Mouse (Mus musculus): ENCODE results near the gene Hsf2bp. TPM values are rescaled to one million over a fixed set of nuclear protein-coding genes. Genes with fewer than 3 reads are reported as not detected.

Gene Hsf2bp
- total and polyA plus RNA-seq, 3 experiments: 0.04 to 0.15 TPM; not detected in 1

DNA sequence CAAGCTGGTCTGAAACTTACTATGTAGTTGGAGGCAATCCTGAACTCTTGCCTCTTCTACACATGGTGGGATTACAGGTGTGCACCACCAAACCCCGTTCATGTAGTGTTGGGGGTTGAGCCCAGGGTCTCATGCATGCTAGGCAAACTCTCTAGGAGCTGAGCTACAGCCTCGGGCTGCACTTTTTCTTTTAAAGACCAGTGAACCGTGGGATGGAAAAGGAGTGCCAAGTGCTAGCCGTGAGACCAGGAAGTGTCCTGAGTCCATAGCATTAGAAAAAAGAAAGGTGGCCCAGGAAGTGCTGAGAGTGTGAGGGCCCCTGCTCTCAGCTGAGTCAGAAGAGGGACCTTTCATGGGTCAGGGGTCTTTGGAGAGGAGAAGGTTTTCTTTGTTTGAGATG, 111.9 kb downstream of the Hsf2bp start:
- H3K36me3 ChIP-seq (ENCODE audit: control insufficient read depth in 1 of 2, insufficient read depth in 2 of 2, low read length in 2 of 2): no peaks in the 10 kb centered on the region
- H3K27ac ChIP-seq (ENCODE audit: control insufficient read depth, low read depth, low read length): no peak overlapping the region
- DNase-seq (ENCODE audit: low read depth, low spot score): no peak
- no peak overlapping the region for H3K9ac ChIP-seq (ENCODE audit: control insufficient read depth, low read depth, low read length, poor library complexity, severe bottlenecking)
- peaks cover 0 to 1% of the 10 kb centered on the region in 2 experiments; a peak in 2 of 4 replicates for H3K27me3 ChIP-seq (ENCODE audit: control insufficient read depth in 1 of 2, insufficient read depth in 2 of 2, low read length in 2 of 2)
- H3K9me3 ChIP-seq (replicated peaks; ENCODE audit: insufficient read depth, low read length): no peaks in the 10 kb centered on the region
- H3K79me2 ChIP-seq (ENCODE audit: control insufficient read depth, insufficient read depth, low read length, poor library complexity): no peaks in the 10 kb centered on the region
- no peak overlapping the region for H3K4me3 ChIP-seq (ENCODE audit: control insufficient read depth in 1 of 2, insufficient read depth in 1 of 2, low read depth in 2 of 2, low read length in 2 of 2)
- TF ChIP-seq MYB (IDR thresholded peaks at IDR 0.05; ENCODE audit: low read depth, low read length) (no peak), POLR2A (IDR thresholded peaks at IDR 0.05; ENCODE audit: control insufficient read depth in 1 of 2, insufficient read depth in 1 of 2, low read depth in 1 of 2, low read length in 2 of 2, poor library complexity in 1 of 2) (no peak), MEF2A (IDR thresholded peaks at IDR 0.05; ENCODE audit: extremely low read depth, insufficient replicate concordance, low read depth, low read length, poor library complexity, severe bottlenecking) (no peak), CHD1 (IDR thresholded peaks at IDR 0.05; ENCODE audit: low read depth, low read length) (no peak), GABPA (IDR thresholded peaks at IDR 0.05; ENCODE audit: low read depth, low read length) (no peak), EP300 (IDR thresholded peaks at IDR 0.05; ENCODE audit: low read depth in 1 of 2, low read length in 2 of 2) (no peak), ZKSCAN1 (IDR thresholded peaks at IDR 0.05; ENCODE audit: low read depth, low read length) (no peak), TAL1 (IDR thresholded peaks at IDR 0.05; ENCODE audit: low read length) (no peak), NRF1 (IDR thresholded peaks at IDR 0.05; ENCODE audit: insufficient read depth, low read depth, low read length, poor library complexity, severe bottlenecking) (no peak), ZC3H11A (IDR thresholded peaks at IDR 0.05; ENCODE audit: low read depth, low read length) (no peak), USF2 (IDR thresholded peaks at IDR 0.05; ENCODE audit: borderline replicate concordance in 1 of 2, insufficient read depth in 1 of 2, low read depth in 1 of 2, low read length in 2 of 2) (no peak), SIN3A (IDR thresholded peaks at IDR 0.05; ENCODE audit: low read length) (no peak)
- no peaks in the 10 kb centered on the region for H3K4me1 ChIP-seq (ENCODE audit: control insufficient read depth in 1 of 2, insufficient read depth in 2 of 2, low read length in 2 of 2)

GRCm38 (mm10) chr17:31923310-31923970, 112.7 kb downstream of the Hsf2bp start:
- Histone ChIP-seq H3K4me3 (ENCODE audit: control insufficient read depth in 1 of 2, insufficient read depth in 1 of 2, low read depth in 2 of 2, low read length in 2 of 2) (no peak overlapping the region), H3K36me3 (ENCODE audit: control insufficient read depth in 1 of 2, insufficient read depth in 2 of 2, low read length in 2 of 2) (no peaks in the 10 kb centered on the region), H3K27ac (ENCODE audit: control insufficient read depth, low read depth, low read length) (no peak overlapping the region), H3K79me2 (ENCODE audit: control insufficient read depth, insufficient read depth, low read length, poor library complexity) (no peaks in the 10 kb centered on the region), H3K9ac (ENCODE audit: control insufficient read depth, low read depth, low read length, poor library complexity, severe bottlenecking) (no peak overlapping the region), H3K27me3 (ENCODE audit: control insufficient read depth in 1 of 2, insufficient read depth in 2 of 2, low read length in 2 of 2) (peaks cover 0 to 1% of the 10 kb centered on the region in 2 experiments; a peak in 2 of 4 replicates), H3K4me1 (ENCODE audit: control insufficient read depth in 1 of 2, insufficient read depth in 2 of 2, low read length in 2 of 2) (no peaks in the 10 kb centered on the region), H3K9me3 (replicated peaks; ENCODE audit: insufficient read depth, low read length) (no peaks in the 10 kb centered on the region)
- TF ChIP-seq POLR2AphosphoS2 (IDR thresholded peaks at IDR 0.05; ENCODE audit: low read length) (no peak), ZKSCAN1 (IDR thresholded peaks at IDR 0.05; ENCODE audit: low read depth, low read length) (no peak), JUND (IDR thresholded peaks at IDR 0.05; ENCODE audit: low read depth, low read length) (no peak), EP300 (IDR thresholded peaks at IDR 0.05; ENCODE audit: low read depth in 1 of 2, low read length in 2 of 2) (no peak), MAFK (IDR thresholded peaks at IDR 0.05; ENCODE audit: borderline replicate concordance, low read depth, low read length) (no peak), MAX (IDR thresholded peaks at IDR 0.05; ENCODE audit: low read length) (no peak), NELFE (IDR thresholded peaks at IDR 0.05; ENCODE audit: low read depth, low read length) (no peak), GATA1 (IDR thresholded peaks at IDR 0.05; ENCODE audit: low read depth, low read length) (no peak), MXI1 (IDR thresholded peaks at IDR 0.05; ENCODE audit: low read depth, low read length) (no peak), CTCF (IDR thresholded peaks at IDR 0.05 in 2 of 3, conservative IDR thresholded peaks at IDR 0.05 in 1 of 3; ENCODE audit: control insufficient read depth in 1 of 3, insufficient read depth in 1 of 3, low read depth in 2 of 3, low read length in 3 of 3, poor library complexity in 1 of 3, severe bottlenecking in 1 of 3) (no peak), HCFC1 (IDR thresholded peaks at IDR 0.05; ENCODE audit: low read depth, low read length) (no peak)
- no peak for DNase-seq (ENCODE audit: low read depth, low spot score)

Data from MEL (cell line).